Mouse (Mus musculus) limb, embryonic 12.5 days (tissue): ENCODE data around the gene Atcay. TPM values are rescaled to one million over a fixed set of nuclear protein-coding genes. Genes with fewer than 3 reads are reported as not detected.
A peak's percentile ranks its signal among the peaks of the same experiment; 100 is the strongest.
"Not testable (repeated sequence)": the region's sequence is repeated elsewhere in the genome, so short reads cannot be mapped to it uniquely, and the experiment has no call there.

Experiments
- ATAC-seq: fragments of 200-750 bp; cut with Nextera tagmentation; 2 replicates; pipeline ENCODE4 v1.8.0; 2017; ENCODE audit warnings: low read depth, moderate TSS enrichment; ENCODE audit not compliant: insufficient number of reproducible peaks, insufficient read depth, low FRiP score, low TSS enrichment
- H3K27ac ChIP-seq: fragments of 300-500 bp; sonication (generic); 2 replicates; pipeline ENCODE4 v1.5.1; 2016; ENCODE audit warnings: mild to moderate bottlenecking, moderate library complexity
- H3K27me3 ChIP-seq: fragments of 300-500 bp; sonication (generic); 2 replicates; pipeline ENCODE4 v1.6.1; 2016; ENCODE audit warnings: mild to moderate bottlenecking, moderate library complexity
- H3K36me3 ChIP-seq: fragments of 300-500 bp; sonication (generic); 2 replicates; pipeline ENCODE4 v1.6.1; 2016; ENCODE audit warnings: mild to moderate bottlenecking, moderate library complexity
- H3K4me1 ChIP-seq: fragments of 300-500 bp; sonication (generic); replicated peaks from 2 replicates; pipeline ENCODE4 v1.6.1; 2016
- H3K4me2 ChIP-seq: fragments of 300-500 bp; sonication (generic); 2 replicates; pipeline ENCODE4 v1.6.1; 2016; ENCODE audit warnings: mild to moderate bottlenecking, moderate library complexity
- H3K4me3 ChIP-seq: fragments of 300-500 bp; sonication (generic); replicated peaks from 2 replicates; pipeline ENCODE4 v1.5.1; 2016; ENCODE audit warnings: mild to moderate bottlenecking
- H3K9ac ChIP-seq: fragments of 300-500 bp; sonication (generic); replicated peaks from 2 replicates; pipeline ENCODE4 v1.6.1; 2016; ENCODE audit warnings: mild to moderate bottlenecking, moderate library complexity
- H3K9me3 ChIP-seq: fragments of 300-500 bp; sonication (generic); 2 replicates; pipeline ENCODE4 v1.6.1; 2016; ENCODE audit warnings: mild to moderate bottlenecking, moderate library complexity
- WGBS: fragments of 180-500 bp; shearing (Covaris S2); methylation state at CpG from one replicate; pipeline ENCODE4 v1.1.7; 2016; 5-methylcytosine and 5-hydroxymethylcytosine counted together
- polyA plus RNA-seq: library from polyadenylated mRNA; unstranded; fragments of >200 nt; fragmentation: Nextera tagmentation; extraction: Ambion mirVana; gene quantifications from 2 replicates; pipeline ENCODE4 v1.2.1, GENCODE M21; 2016

The Atcay gene
- polyA plus RNA-seq, 1 experiment from 2014 or later: 0.43 TPM

DNA sequence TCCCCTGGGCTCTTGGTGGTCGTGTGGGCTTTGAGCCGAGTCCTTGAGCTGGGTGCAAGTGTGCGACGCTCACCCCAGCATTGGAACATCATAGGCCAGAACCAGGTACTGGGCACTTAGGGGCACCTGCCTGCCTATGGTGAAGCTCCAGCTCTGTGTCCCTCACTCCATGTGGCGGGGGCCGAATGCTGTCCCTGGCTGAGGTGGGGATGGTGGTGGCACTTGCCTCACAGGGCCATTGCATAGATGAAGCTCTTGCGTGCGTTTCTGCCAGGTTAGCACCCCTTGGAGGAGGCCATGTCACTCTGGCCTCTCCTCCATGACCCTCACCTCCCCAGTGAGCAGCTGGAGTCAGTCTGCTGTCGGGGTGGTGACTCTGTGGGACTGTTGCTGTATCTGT, 43.5 kb downstream of the Atcay start:
- Histone ChIP-seq H3K4me1 (peaks cover 19% of the 10 kb centered on the region), H3K27me3 (no peaks in the 10 kb centered on the region), H3K9ac (no peak overlapping the region), H3K4me2 (no peak overlapping the region), H3K36me3 (peaks cover 66% of the 10 kb centered on the region), H3K4me3 (no peak overlapping the region), H3K27ac (no peak overlapping the region), H3K9me3 (no peaks in the 10 kb centered on the region)
- WGBS: 95% methylated on average over 9 of the region's 9 CpGs
- no peak for ATAC-seq

DNA sequence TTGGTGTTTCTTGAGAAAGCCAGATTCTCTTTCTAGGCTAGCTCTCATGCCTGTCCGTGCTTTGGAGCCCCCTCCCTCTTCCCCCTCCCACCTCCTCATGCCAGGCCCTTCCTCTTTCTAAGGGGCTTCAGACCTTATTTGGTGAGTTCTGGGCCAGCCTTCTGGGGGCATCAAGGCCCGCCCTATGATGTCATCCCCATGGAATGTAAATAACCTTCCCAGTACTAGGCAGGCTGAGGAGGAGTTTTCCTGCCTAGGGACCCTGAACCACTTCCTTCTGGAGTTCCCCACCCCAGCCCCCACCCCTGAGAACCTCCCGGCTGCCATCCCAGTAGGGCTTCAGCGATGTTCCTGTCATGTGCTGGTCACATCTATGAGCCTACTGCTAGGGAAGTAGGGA, 45.9 kb downstream of the Atcay start:
- H3K27me3 ChIP-seq: no peaks in the 10 kb centered on the region
- peak overlapping the region; percentile 8; the same call in 1 of the 2 replicates for H3K27ac ChIP-seq
- ATAC-seq: no peak
- peaks cover 71% of the 10 kb centered on the region for H3K36me3 ChIP-seq
- H3K9ac ChIP-seq: no peak overlapping the region
- H3K4me3 ChIP-seq: no peak overlapping the region
- no peaks in the 10 kb centered on the region for H3K9me3 ChIP-seq
- 46% methylated on average over 4 of the region's 4 CpGs for WGBS
- H3K4me1 ChIP-seq: peaks cover 28% of the 10 kb centered on the region
- no peak overlapping the region for H3K4me2 ChIP-seq

DNA sequence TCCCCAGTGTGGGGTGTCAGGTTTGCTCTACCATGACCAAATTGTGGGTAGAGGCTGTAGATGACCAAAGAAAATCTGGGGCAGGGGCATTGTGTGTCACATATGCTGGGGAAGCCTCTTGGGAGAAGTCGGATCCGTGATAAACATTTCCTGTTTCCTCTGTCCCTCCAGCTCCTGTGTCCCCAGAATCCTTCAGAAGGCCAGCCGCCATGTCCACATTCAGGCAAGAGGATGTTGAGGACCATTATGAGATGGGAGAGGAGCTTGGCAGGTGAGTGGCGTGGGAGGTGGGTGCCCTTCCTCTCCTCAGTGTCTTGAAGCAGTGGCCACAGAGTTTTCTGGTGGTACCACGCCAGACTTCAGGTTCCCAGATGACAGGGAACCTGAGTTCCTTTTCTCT, 46.8 kb downstream of the Atcay start, which contains the start of gene 4930442H23Rik:
4930442H23Rik (minus strand) TSS at position 45 of the 400 bp plus-strand sequence.
- Histone ChIP-seq H3K4me1 (peaks cover 36% of the 10 kb centered on the region), H3K27me3 (no peaks in the 10 kb centered on the region), H3K36me3 (peaks cover 75% of the 10 kb centered on the region), H3K4me3 (peak within 1 kb of the TSS; percentile 72), H3K9ac (peak within 1 kb of the TSS; percentile 74), H3K4me2 (peak within 1 kb of the TSS; percentile 68), H3K9me3 (no peaks in the 10 kb centered on the region), H3K27ac (peak within 1 kb of the TSS; percentile 64)
- 87% methylated on average over 5 of the region's 5 CpGs for WGBS
- no peak for ATAC-seq

DNA sequence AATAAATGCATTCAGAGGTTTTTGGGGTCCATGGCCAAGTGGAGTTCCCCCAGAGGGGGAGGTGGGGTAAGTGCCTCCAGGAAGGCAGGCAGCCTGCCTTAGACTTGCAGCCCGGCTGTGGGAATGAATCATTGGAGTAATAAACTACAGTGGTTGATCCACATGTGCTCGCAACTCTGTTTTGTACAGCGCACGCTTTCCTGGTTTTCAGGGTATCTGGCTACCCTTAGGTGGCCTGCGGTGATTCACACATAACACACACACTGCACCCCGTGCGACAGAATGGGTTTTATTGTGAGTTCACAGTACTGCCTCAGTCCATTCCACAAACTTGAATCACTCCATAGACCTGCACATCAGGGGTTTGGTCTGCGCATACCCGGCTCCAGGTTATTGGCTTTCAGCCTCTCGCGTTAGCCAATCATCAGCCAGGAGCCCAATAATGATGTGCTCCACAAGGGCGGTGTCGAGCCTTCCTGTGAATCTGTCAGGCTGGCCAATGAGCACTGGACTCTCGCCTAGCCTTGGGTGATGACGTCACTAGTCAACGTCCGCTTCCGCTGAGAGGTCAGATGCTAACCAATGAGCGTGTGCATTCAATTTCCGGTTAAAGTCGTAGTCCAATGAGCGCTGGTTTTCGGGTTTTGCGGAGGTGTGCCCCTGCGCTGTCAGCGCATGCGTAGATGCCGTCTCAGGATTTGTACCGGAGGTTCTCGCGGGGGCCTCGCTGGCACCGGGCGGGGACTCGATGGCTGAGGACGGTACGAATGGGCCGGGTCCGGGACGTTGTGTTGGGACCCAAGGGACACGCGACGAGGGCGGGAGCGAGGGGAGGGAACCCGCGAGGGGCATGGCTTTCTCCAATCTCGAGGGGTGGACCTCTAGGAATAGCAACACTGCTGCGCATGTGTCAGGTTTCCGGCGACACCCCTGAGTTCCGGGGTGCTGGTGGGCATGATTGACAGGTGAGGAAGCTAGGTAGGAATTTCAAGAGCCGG, 48.0 kb downstream of the Atcay start, which contains the start of gene Dapk3:
Dapk3 (plus strand) TSS at position 670 of the 998 bp plus-strand sequence.
- WGBS: 4% methylated on average over 53 of the region's 53 CpGs
- ATAC-seq: peak; percentile 93
- Histone ChIP-seq H3K4me1 (peaks cover 46% of the 10 kb centered on the region), H3K36me3 (peaks cover 81% of the 10 kb centered on the region), H3K9me3 (no peaks in the 10 kb centered on the region), H3K4me3 (peak within 1 kb of the TSS; percentile 72), H3K4me2 (peak within 1 kb of the TSS; percentile 68), H3K9ac (peak within 1 kb of the TSS; percentile 74), H3K27me3 (no peaks in the 10 kb centered on the region), H3K27ac (peak within 1 kb of the TSS; percentile 64)

DNA sequence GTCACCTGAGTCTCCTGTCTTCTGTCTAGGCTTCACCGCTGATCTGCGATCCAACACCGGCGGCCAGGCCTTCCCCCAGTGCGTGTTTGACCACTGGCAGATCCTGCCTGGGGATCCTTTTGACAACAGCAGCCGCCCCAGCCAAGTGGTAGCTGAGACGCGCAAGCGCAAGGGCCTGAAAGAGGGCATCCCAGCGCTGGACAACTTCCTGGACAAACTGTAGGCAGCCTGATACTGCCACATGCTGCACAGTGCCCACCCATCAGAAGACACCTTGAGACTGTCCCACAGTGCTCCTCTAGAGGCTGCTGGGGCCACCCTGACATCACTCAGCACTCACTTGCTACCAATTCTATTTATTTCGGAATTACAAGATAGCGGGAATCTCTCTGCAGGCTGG, 48.8 kb downstream of the Atcay start:
- not testable (repeated sequence) for H3K27me3 ChIP-seq, ATAC-seq, H3K4me3 ChIP-seq, H3K9me3 ChIP-seq, H3K4me2 ChIP-seq, H3K9ac ChIP-seq
- 83% methylated on average over 12 of the region's 12 CpGs for WGBS
- H3K36me3 ChIP-seq: peaks cover 78% of the 10 kb centered on the region
- 0 out of 2 replicates have a peak overlapping the region, but pooled peaks have one; percentile 45 for H3K27ac ChIP-seq
- peaks cover 51% of the 10 kb centered on the region for H3K4me1 ChIP-seq

DNA sequence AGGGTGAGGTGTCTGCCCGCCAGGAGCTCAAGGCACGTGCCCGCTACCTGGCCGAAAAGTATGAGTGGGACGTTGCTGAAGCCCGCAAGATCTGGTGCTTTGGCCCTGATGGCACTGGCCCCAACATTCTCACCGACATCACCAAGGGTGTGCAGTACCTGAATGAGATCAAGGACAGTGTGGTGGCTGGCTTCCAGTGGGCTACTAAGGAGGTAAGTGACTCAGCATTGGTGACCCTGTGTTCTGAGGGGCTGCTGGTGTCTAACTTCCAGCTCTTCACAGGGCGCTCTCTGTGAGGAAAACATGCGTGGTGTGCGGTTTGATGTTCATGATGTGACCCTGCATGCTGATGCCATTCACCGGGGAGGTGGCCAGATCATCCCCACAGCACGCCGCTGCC, 49.7 kb downstream of the Atcay start:
- no peaks in the 10 kb centered on the region for H3K27me3 ChIP-seq
- no peak overlapping the region for H3K4me2 ChIP-seq

DNA sequence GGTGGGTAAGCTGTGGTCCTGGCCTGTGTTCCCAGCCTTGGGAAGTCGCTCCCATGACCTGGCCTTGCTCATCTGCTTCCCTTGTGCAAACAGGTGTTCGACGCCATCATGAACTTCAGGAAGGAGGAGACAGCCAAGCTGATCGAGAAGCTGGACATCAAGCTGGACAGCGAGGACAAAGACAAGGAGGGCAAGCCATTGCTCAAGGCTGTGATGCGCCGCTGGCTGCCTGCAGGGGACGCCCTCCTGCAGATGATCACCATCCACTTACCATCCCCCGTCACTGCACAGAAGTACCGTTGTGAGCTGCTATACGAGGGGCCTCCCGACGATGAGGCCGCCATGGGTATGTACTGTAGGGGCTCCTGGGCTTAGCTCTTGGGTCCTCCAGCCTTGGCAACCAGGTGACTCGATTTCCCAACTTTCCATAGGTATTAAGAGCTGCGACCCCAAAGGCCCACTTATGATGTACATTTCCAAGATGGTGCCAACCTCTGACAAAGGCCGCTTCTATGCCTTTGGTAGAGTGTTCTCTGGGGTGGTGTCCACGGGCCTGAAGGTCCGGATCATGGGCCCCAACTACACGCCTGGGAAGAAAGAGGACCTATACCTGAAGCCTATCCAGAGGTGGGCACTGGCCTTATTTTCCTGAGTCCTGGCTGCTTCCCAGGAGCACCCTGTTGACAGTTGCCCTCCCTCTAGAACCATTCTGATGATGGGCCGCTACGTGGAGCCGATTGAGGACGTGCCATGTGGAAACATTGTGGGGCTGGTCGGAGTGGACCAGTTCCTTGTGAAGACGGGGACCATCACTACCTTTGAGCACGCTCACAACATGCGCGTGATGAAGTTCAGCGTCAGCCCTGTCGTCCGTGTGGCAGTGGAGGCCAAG, 50.9 kb downstream of the Atcay start:
- no peak for ATAC-seq
- 90% methylated on average over 32 of the region's 32 CpGs for WGBS
- H3K9me3 ChIP-seq: no peaks in the 10 kb centered on the region
- 0 out of 2 replicates have a peak overlapping the region, but pooled peaks have one; percentile 8 for H3K4me3 ChIP-seq
- 0 out of 2 replicates have a peak overlapping the region, but pooled peaks have one; percentile 27 for H3K9ac ChIP-seq
- H3K27ac ChIP-seq: no peak overlapping the region
- no peaks in the 10 kb centered on the region for H3K27me3 ChIP-seq
- H3K36me3 ChIP-seq: peaks cover 62% of the 10 kb centered on the region
- H3K4me1 ChIP-seq: peaks cover 52% of the 10 kb centered on the region
- no peak overlapping the region for H3K4me2 ChIP-seq

More for the DNA sequence above, 49.7 kb downstream of the Atcay start:
- H3K9me3 ChIP-seq: no peaks in the 10 kb centered on the region
- H3K27ac ChIP-seq: 0 out of 2 replicates have a peak overlapping the region, but pooled peaks have one; percentile 45
- peaks cover 51% of the 10 kb centered on the region for H3K4me1 ChIP-seq
- WGBS: 91% methylated on average over 13 of the region's 13 CpGs
- no peak overlapping the region for H3K9ac ChIP-seq
- peaks cover 72% of the 10 kb centered on the region for H3K36me3 ChIP-seq
- no peak for ATAC-seq
- H3K4me3 ChIP-seq: no peak overlapping the region

DNA sequence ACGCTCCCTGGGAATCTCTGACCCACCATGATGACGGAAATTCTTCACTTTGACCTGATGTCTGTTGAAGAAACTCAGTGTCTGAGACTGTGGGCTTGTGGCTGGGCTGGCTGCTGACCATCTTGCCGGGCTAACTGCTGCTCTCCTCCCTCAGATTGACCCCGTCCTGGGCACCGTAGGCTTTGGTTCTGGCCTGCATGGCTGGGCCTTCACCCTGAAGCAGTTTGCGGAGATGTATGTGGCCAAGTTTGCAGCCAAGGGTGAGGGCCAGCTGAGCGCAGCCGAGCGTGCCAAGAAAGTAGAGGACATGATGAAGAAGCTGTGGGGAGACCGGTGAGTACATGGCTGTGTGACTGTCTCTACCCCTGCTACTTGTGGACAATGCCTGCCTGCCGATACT, 51.7 kb downstream of the Atcay start:
- H3K4me2 ChIP-seq: 0 out of 2 replicates have a peak overlapping the region, but pooled peaks have one; percentile 21
- H3K27ac ChIP-seq: no peak overlapping the region
- 93% methylated on average over 11 of the region's 11 CpGs for WGBS
- peaks cover 54% of the 10 kb centered on the region for H3K36me3 ChIP-seq
- ATAC-seq: no peak
- peaks cover 55% of the 10 kb centered on the region for H3K4me1 ChIP-seq
- peak overlapping the region; percentile 27; the same call in 1 of the 2 replicates for H3K9ac ChIP-seq
- H3K9me3 ChIP-seq: no peaks in the 10 kb centered on the region
- H3K4me3 ChIP-seq: peak overlapping the region; percentile 98; the same call in 1 of the 2 replicates
- no peaks in the 10 kb centered on the region for H3K27me3 ChIP-seq

DNA sequence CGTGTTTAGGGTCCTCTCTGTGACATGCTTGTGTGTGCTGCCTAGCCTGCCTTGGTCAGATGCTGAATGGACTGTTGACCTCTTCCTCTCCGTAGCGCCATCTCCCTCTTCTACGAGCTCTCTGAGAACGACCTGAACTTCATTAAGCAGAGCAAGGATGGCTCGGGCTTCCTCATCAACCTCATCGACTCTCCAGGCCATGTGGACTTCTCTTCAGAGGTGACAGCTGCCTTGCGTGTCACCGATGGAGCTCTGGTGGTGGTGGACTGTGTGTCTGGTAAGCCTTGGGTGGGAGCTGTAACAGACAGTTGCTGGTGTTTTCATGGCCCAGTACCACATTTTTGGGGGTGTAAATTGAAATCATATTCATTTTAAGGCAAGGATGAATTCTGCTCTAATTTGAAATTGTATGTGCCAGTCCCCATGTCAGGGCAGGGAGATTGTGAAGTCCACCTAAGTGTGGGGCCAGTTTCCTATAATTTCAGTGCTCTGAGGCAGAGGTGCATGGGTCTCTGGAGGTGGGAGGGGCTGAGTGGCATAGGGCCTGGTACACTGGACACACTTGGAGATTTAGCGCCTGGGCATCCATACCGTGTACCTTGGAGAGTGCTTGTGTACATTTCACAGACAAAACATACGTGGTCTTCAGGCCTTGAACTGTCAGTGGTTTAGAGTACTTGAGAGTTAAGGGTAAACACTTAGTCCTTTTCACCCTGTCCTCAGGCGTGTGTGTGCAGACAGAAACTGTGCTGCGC, 52.5 kb downstream of the Atcay start:
- H3K27ac ChIP-seq: peak overlapping the region; percentile 94
- H3K4me1 ChIP-seq: peaks cover 57% of the 10 kb centered on the region
- peaks cover 53% of the 10 kb centered on the region for H3K36me3 ChIP-seq
- H3K4me2 ChIP-seq: peak overlapping the region; percentile 96
- H3K9me3 ChIP-seq: no peaks in the 10 kb centered on the region
- no peaks in the 10 kb centered on the region for H3K27me3 ChIP-seq
- peak overlapping the region; percentile 98 for H3K9ac ChIP-seq
- 67% methylated on average over 14 of the region's 14 CpGs for WGBS
- ATAC-seq: no peak
- H3K4me3 ChIP-seq: peak overlapping the region; percentile 98

DNA sequence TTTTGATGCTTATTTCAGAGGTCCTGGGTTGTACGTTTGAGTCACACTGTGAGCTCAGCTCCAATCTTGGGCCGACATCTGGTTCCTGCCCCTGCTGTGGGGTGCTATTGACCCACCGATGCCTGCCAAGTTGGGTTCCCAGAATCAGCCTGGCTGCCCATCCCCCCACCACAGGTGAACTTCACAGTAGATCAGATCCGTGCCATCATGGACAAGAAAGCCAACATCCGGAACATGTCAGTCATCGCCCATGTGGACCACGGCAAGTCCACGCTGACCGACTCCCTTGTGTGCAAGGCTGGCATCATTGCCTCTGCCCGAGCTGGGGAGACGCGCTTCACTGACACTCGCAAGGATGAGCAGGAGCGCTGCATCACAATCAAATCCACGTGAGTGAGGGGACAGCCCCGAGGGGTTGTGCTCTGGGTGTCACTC, 53.1 kb downstream of the Atcay start:
- Histone ChIP-seq H3K9me3 (no peaks in the 10 kb centered on the region), H3K9ac (peak overlapping the region; percentile 98), H3K4me1 (peaks cover 58% of the 10 kb centered on the region), H3K4me3 (peak overlapping the region; percentile 98), H3K4me2 (peak overlapping the region; percentile 96), H3K27me3 (no peaks in the 10 kb centered on the region), H3K27ac (peak overlapping the region; percentile 94), H3K36me3 (peaks cover 53% of the 10 kb centered on the region)
- 17% methylated on average over 16 of the region's 16 CpGs for WGBS
- ATAC-seq: no peak
